Mouse (Mus musculus) gastrocnemius, postnatal 36 days (tissue): Measurements from ENCODE around the gene Sephs1. TPM values are rescaled to one million over a fixed set of nuclear protein-coding genes. Genes with fewer than 3 reads are reported as not detected.

Experiments used
- DNase-seq, 2 experiments: peaks; one replicate each; pipeline ENCODE4 v3.0.0; 2022
- intact Hi-C: fragments of 180-260 bp; cut with DNase I; formaldehyde crosslinking; loops from one replicate; pipeline ENCODE4 v1.15.1; 2025
- total RNA-seq, 2 experiments: library from RNA; stranded (reverse); gene quantifications; 2 replicates each; pipeline ENCODE4 v1.2.3; 2021

Gene Sephs1
- total RNA-seq, 2 experiments from 2014 or later = 16.3 to 16.8 TPM

DNA sequence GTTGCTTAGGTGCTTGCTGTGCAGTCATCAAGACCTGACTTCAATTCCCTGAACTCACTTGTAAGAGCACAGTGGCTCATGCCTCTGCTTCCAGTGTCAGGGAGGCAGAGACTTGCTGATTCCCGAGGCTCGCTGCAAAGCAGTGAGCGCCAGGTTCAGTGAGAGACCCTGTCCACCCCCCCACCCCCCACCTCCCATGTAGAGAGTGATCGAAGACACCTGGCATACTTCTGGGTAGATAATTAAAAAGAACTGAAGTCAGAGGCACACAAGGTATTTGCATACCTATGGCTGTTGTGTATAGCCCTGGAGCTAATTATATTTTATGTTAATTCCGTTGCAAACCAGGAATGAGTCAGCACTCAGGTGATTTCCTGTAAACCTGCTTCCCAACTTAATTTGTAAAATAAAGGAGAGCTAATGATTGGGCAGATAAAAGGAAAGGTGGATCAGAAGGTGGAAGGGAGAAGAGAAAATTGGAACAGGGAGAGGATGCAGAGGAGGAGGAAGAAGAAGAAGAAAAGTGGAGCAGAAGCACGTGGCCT lies 72.9 kb downstream of the Sephs1 start:
- intact Hi-C loops = no loop called here

GRCm38 (mm10) chr2:4958039-4958438 lies 76.7 kb downstream of the Sephs1 start:
- no peak for DNase-seq
- intact Hi-C loops = no loop called here

More for the DNA sequence above, 72.9 kb downstream of the Sephs1 start:
- DNase-seq = no peak

Other genes with a start within 250 kb of the Sephs1 start
- gene Prpf18, start 229.5 kb upstream of the Sephs1 start, total RNA-seq = 10 to 100 TPM; 35.9 to 41.2 TPM
- 1 to 10 TPM; 2.1 to 2.6 TPM for gene Bend7, start 163.7 kb upstream of the Sephs1 start, total RNA-seq
- gene Phyh, start 37.5 kb downstream of the Sephs1 start, total RNA-seq = 100 to 1,000 TPM; 175 to 183 TPM
- gene Ucma, start 94.6 kb downstream of the Sephs1 start, total RNA-seq = not detected
- gene Mcm10, start 131.2 kb downstream of the Sephs1 start, total RNA-seq = under 1 TPM in 1 of 2 experiments, not detected in 1; 0.74 TPM
- 10 to 100 TPM; 66.8 to 73.0 TPM for gene Optn, start 182.5 kb downstream of the Sephs1 start, total RNA-seq